Mouse (Mus musculus) heart, adult 2 months (tissue): Measurements from ENCODE around the gene Aldh1a2.
A peak's percentile ranks its signal among the peaks of the same experiment; 100 is the strongest.

Source experiments
- CTCF ChIP-seq: fragments of 200-600 bp; IDR thresholded peaks from 2 replicates; pipeline ENCODE4 v1.8.1; 2022; ENCODE audit warnings: antibody characterized with exemption, mild to moderate bottlenecking, moderate library complexity
- POLR2A ChIP-seq: fragments of 200-500 bp; IDR thresholded peaks from 2 replicates; pipeline ENCODE4 v1.6.1; 2011; ENCODE audit warnings: mild to moderate bottlenecking, low read depth, low read length, control low read depth; ENCODE audit not compliant: insufficient read depth

GRCm38 (mm10) chr9:71303594-71303993 lies 88.0 kb downstream of the Aldh1a2 start:
- TF ChIP-seq CTCF (peak; percentile 35), POLR2A (no peak)
